Mouse (Mus musculus): ENCODE results near the gene Nod2.

Nod2 gene

GRCm38 (mm10) chr8:88646837-88647778, at the start of gene Nod2:
Gene Nod2, plus strand, starts transcription at chr8:88647315.
- WGBS: 19% methylated on average over 33 of the region's 33 CpGs

DNA sequence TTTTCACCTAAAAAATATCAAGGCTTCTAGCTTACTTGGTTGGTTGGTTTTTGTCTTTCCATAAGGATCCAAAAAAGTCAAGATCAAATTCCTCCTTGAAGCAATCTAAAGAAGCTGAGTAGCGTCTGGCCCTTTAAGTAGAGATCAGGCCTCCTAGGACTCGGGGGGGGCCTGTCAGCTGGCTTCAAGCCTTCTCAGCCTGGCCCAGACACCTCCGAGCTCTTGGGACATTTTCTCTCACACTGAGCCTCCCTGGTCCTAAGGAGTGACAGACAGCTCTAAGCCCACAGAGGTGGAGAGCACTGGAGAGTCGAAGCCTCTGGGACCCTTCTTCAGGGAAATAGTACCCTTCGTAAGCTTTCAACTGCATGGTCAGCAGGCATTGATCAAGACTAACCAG, 48.5 kb upstream of the Nod2 start:
- WGBS: 73% methylated on average over 5 of the region's 5 CpGs

DNA sequence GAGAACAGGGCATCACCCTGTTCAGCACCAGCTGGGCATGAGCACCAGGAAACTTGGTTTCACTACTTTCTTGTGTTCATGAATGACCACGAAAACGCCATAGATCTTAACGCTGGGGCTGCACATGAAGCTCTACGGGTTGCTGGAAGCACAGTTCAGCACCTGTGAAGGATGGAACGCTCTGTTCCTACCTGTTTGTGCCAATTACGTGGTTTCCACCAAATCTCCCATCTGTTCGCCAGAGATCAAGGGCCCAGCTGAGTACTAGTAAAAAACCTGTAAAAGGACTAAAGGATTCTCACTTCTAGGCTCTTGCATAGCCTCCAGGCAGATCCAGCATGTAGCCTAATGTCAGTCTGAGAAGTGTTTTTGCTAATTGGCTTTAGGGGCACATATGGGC, 47.6 kb upstream of the Nod2 start:
- 79% methylated on average over 7 of the region's 7 CpGs for WGBS

DNA sequence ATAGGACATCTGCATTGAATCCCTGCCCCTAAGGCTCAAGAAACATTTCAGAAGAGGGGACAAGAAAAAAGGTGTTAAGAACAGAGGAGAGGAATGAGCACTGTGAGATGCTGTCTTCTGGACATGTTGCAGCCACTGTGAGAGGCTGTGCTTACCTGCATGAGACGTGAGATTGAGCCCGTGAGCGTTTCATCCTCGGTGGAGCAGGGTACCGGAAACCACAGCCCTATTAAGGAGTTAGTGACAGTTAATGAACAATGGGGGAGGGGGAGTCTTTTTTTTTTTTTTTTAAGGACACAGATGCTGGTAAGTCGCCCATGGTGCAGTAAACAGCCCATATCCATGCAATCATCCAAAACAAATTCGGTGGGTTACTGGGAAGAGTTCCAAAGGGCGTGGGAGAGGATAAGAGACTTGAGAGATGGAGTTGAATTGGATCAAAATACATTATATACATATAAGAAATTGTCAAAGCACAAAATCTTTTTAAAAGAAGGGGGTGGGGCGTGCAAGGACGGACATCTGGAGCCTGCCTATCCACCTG, 43.6 kb upstream of the Nod2 start:
- 24% methylated on average over 10 of the region's 10 CpGs for WGBS

GRCm38 (mm10) chr8:88604065-88605038, 42.8 kb upstream of the Nod2 start:
- WGBS: 13% methylated on average over 19 of the region's 20 CpGs

DNA sequence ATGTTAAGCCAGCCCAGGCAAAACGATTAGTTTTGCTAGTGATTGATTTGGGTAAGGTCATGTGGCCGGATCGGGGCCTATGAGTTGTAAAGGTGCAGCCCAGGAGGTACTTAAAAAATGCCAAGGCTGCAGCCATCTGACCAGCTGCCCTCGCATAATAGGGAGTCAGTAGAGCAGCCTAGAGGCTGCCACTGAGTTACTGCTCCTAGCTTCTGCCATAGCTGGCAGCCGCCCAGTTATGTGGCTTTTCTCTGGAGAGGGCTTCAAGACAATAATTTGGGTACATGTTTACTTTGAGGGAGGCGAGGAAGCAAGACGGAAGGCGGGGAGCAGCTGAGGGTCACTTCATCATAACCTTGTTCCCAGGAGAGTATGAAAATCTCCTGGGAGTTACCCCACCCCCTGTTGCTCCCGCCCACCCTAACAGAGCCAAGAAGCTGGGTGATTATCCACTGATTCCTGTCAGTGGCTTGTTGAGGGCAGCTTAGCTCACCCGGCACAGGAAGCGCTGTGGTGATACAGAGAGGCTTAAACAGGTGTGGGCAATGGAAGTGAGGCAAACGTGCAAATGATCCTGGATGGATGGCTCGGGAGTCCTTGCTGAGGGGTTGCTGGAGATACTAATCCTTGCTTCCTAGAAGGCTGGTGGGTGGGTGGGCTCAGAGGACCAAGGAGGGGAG, 41.6 kb upstream of the Nod2 start:
- 75% methylated on average over 13 of the region's 13 CpGs for WGBS

GRCm38 (mm10) chr8:88609036-88609435, 38.1 kb upstream of the Nod2 start:
- 85% methylated on average over 8 of the region's 8 CpGs for WGBS

- WGBS: 73% methylated on average over 6 of the region's 6 CpGs
Observed at GRCm38 (mm10) chr8:88610271-88610670, 36.8 kb upstream of the Nod2 start.

- WGBS: 52% methylated on average over 5 of the region's 5 CpGs
Observed at GRCm38 (mm10) chr8:88614981-88615380, 32.1 kb upstream of the Nod2 start.

DNA sequence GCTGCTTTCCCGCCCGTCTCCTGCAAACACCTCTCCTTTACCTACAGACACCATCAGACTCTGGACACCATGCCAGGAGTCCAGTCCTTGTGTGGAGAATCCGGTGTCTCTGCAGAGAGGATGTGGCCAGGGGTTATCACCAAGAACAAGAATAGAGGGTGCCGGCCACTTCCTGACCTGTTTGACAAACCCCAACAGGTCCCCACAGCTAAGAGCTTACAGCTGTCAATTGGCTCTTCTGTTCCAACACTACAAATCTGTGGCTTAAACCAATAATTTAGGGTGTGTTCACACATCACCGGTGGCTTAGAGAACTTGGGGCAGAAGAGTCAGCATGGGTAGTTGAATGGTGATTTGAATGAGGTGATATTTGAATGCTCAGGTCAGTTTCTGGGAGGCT, 28.5 kb upstream of the Nod2 start:
- WGBS: 90% methylated on average over 5 of the region's 5 CpGs

GRCm38 (mm10) chr8:88619513-88619912, 27.6 kb upstream of the Nod2 start:
- WGBS: 78% methylated on average over 3 of the region's 3 CpGs

- WGBS: 58% methylated on average over 5 of the region's 5 CpGs
Observed at GRCm38 (mm10) chr8:88620931-88621330, 26.2 kb upstream of the Nod2 start.

DNA sequence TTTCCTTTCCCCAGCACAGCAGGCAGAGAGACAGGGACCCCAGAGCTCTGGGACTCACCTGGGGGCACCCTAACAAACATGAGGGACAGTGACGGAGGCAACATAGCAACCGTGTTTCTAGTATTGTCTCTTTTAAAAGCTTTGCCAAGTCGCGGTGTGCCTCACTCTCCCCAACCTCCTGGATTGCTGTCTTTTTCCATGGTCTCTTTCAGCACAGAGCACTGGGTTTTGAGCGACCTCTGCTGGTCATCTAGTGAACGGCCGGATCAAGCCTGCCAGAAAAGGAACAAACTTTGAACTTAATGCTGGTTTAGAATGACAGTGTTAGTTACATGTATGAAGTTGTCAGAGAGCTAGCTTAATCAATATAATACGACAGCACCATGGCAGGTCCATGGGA, 25.7 kb upstream of the Nod2 start:
- WGBS: under 1% methylated on average over 8 of the region's 8 CpGs

- 76% methylated on average over 3 of the region's 3 CpGs for WGBS
Observed at GRCm38 (mm10) chr8:88623351-88623750, 23.8 kb upstream of the Nod2 start.

- 80% methylated on average over 3 of the region's 3 CpGs for WGBS
Observed at GRCm38 (mm10) chr8:88624276-88624675, 22.8 kb upstream of the Nod2 start.

- WGBS: 75% methylated on average over 3 of the region's 3 CpGs
Observed at GRCm38 (mm10) chr8:88626433-88626832, 20.7 kb upstream of the Nod2 start.

DNA sequence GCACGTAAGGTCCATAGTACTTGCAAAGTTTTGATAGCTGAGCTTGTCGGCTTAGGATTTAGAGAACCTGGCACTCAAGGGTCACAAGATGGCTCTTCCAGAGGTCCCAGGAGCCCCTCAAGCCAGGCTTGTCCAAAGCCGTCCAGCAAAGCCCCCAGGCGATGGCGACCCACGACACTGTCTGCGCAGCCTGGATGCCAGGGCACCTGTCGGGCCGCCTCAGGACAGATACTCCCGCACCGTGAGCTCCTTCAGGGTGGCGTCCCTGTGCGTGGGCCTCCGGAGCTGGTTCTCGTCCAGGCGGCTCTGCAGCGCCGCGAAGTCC, 20.2 kb upstream of the Nod2 start:
- 21% methylated on average over 19 of the region's 19 CpGs for WGBS

GRCm38 (mm10) chr8:88627265-88627991, 19.7 kb upstream of the Nod2 start:
- 7% methylated on average over 105 of the region's 105 CpGs for WGBS

- WGBS: 48% methylated on average over 14 of the region's 14 CpGs
Observed at GRCm38 (mm10) chr8:88628001-88628774, 18.9 kb upstream of the Nod2 start.

DNA sequence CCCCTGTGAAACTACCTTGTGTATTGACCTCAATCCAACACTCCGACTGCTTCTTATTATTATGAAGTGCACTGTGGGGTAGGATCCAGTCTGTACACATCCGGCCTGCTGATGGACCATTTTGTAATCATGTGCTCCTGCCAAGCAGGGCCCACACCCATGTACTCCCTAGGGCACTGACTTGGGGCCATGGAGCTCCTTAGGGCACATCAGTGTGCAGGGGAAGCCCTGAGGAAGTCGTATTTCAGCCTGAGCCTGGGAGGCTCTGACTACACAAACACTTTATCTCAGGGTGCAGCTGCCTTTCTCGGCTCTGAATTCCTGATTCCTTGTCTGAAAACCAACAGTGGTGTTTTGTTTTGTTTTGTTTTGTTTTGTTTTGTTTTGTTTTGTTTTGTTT, 16.9 kb upstream of the Nod2 start:
- 89% methylated on average over 4 of the region's 4 CpGs for WGBS
